Mouse (Mus musculus) heart, postnatal 0 days (tissue): Measurements from ENCODE around the gene Rps27rt. TPM values are rescaled to one million over a fixed set of nuclear protein-coding genes. Genes with fewer than 3 reads are reported as not detected.
A peak's percentile ranks its signal among the peaks of the same experiment; 100 is the strongest.
"Not testable (repeated sequence)": the region's sequence is repeated elsewhere in the genome, so short reads cannot be mapped to it uniquely, and the experiment has no call there.

Experiments used
- ATAC-seq: fragments of 200-750 bp; cut with Nextera tagmentation; 2 replicates; pipeline ENCODE4 v1.8.0; 2017; ENCODE audit warnings: low read depth, moderate number of reproducible peaks, moderate library complexity; ENCODE audit not compliant: insufficient read depth
- DNase-seq: peaks from one replicate; pipeline ENCODE4 v3.0.0-alpha.2; 2016; ENCODE audit warnings: low spot score
- H3K27ac ChIP-seq: fragments of 300-500 bp; sonication (generic); 2 replicates; pipeline ENCODE4 v1.5.1; 2014; ENCODE audit warnings: low read depth, mild to moderate bottlenecking
- H3K27me3 ChIP-seq: fragments of 300-500 bp; sonication (generic); 2 replicates; pipeline ENCODE4 v1.6.1; 2014; ENCODE audit warnings: low read length, mixed read lengths; ENCODE audit not compliant: control insufficient read depth, insufficient read depth
- H3K36me3 ChIP-seq: fragments of 300-500 bp; sonication (generic); replicated peaks from 2 replicates; pipeline ENCODE4 v1.6.1; 2014; ENCODE audit warnings: low read length, mixed read lengths; ENCODE audit not compliant: control insufficient read depth, insufficient read depth
- H3K4me1 ChIP-seq: fragments of 300-500 bp; sonication (generic); 2 replicates; pipeline ENCODE4 v1.6.1; 2014; ENCODE audit warnings: antibody characterized with exemption; ENCODE audit not compliant: control insufficient read depth, insufficient read depth
- H3K4me2 ChIP-seq: fragments of 300-500 bp; sonication (generic); 2 replicates; pipeline ENCODE4 v1.6.1; 2014; ENCODE audit warnings: low read depth, mild to moderate bottlenecking, low read length, moderate library complexity
- H3K4me3 ChIP-seq: fragments of 300-500 bp; sonication (generic); 2 replicates; pipeline ENCODE4 v1.5.1; 2014; ENCODE audit warnings: low read depth, low read length
- H3K9ac ChIP-seq: fragments of 300-500 bp; sonication (generic); replicated peaks from 2 replicates; pipeline ENCODE4 v1.6.1; 2014; ENCODE audit warnings: low read depth, low read length, mixed read lengths
- H3K9me3 ChIP-seq: fragments of 300-500 bp; sonication (generic); replicated peaks from 2 replicates; pipeline ENCODE4 v1.6.1; 2016; ENCODE audit warnings: low read length; ENCODE audit not compliant: control insufficient read depth
- CTCF ChIP-seq: IDR thresholded peaks from 2 replicates; pipeline ENCODE4 v1.5.1; 2016; ENCODE audit warnings: antibody characterized with exemption, control low read depth, low read depth
- EP300 ChIP-seq: IDR thresholded peaks from 2 replicates; pipeline ENCODE4 v1.6.1; 2016; ENCODE audit warnings: antibody characterized with exemption, low read depth
- WGBS: fragments of 180-500 bp; shearing (Covaris S2); extraction: QIAGEN DNeasy Blood & Tissue Kit; methylation state at CpG from one replicate; pipeline ENCODE4 v1.1.7; 2014; 5-methylcytosine and 5-hydroxymethylcytosine counted together
- polyA plus RNA-seq: library from polyadenylated mRNA; unstranded; fragments of >200 nt; fragmentation: Nextera tagmentation; extraction: Ambion mirVana; gene quantifications from 2 replicates; pipeline ENCODE4 v1.2.1, GENCODE M21; 2015
- total RNA-seq: library from RNA; depleted of rRNA; stranded (reverse); fragments of >200 nt; gene quantifications from 2 replicates; pipeline ENCODE4 v1.2.3, GENCODE M21; 2014; ENCODE audit warnings: low replicate concordance

Gene Rps27rt
- total and polyA plus RNA-seq, 2 experiments from 2014 or later, result 71.9 to 270 TPM

DNA sequence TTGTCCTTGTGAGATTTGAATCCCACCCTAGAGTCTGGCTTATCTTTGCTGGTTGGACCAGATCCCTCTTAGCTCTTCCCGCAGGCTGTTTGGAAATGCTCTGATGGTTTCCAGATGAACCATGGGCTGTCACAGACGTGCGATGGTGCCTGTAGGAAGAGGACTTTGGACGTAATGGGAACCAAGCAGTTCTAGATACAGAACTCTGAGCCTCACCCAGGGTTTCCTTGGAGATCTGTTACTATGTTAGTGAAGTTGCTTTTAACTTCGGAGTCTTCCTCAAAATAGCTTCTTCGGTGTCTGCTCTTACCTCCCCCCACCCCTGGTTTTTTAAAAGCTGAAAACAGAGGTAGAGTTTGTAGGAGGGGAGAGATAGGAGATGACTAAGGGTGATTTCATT is 2.6 kb downstream of the Rps27rt start:
- no peaks in the 10 kb centered on the region for H3K9me3 ChIP-seq
- no peaks in the 10 kb centered on the region for H3K36me3 ChIP-seq
- 45% methylated on average over 6 of the region's 6 CpGs for WGBS
- H3K4me2 ChIP-seq, result no peak overlapping the region
- no peak overlapping the region for H3K9ac ChIP-seq
- H3K4me3 ChIP-seq, result no peak overlapping the region
- TF ChIP-seq CTCF, result no peak
- no peak for TF ChIP-seq EP300
- peaks cover 10% of the 10 kb centered on the region for H3K27me3 ChIP-seq
- DNase-seq (no peak), ATAC-seq (no peak)
- H3K4me1 ChIP-seq, result 0 out of 2 replicates have a peak, but pooled peaks cover 5% of the 10 kb centered on the region
- H3K27ac ChIP-seq, result no peak overlapping the region

DNA sequence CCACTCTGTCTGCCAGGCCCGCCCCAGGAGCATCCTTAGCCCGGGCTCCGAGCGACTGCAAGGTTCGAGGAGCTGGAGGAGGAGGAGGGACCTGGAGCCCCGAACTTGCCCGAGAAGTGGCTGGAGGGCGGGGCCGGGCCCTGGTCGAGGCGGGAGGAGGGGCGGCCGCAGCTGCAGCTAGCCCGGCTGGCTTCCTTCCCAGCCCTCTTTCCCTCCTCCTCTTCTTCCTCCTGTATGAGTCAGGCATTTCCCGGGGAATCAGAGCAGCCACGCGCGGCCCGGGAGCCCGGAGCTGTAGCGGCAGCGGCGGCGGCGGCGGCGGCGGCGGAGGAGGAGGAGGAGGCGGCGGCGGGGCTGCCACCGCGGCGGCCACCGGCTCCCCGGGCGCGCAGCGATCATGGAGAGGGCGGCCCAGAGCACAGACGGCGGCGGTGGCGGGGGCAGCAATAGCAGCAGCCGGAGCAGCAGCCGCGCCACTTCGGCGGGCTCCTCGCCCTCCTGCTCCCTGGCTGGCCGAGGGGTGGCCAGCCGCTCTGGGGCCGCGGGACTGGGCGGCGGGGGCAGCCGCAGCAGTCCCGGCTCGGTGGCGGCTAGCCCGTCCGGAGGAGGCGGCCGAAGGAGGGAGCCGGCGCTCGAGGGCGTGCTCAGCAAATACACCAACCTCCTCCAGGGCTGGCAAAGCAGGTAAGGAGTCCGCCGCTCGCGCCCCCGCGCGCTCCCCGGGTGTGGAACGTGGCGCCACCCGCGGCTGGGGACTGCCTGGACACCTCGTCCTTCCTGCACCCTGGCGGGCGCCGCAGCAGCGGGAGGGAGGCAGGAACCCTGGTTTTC is 4.0 kb downstream of the Rps27rt start, which contains the start of gene Osbpl10:
Osbpl10 (plus strand) TSS at position 289 of the 831 bp plus-strand sequence.
- TF ChIP-seq CTCF, result no peak; the same call in 1 of the 2 replicates
- TF ChIP-seq EP300, result no peak
- Histone ChIP-seq H3K36me3 (no peaks in the 10 kb centered on the region), H3K9me3 (no peaks in the 10 kb centered on the region), H3K4me1 (0 out of 2 replicates have a peak, but pooled peaks cover 5% of the 10 kb centered on the region), H3K4me3 (peak within 1 kb of the TSS; percentile 74), H3K9ac (peak within 1 kb of the TSS; percentile 67), H3K27ac (peak within 1 kb of the TSS; percentile 70), H3K27me3 (peaks cover 10% of the 10 kb centered on the region), H3K4me2 (peak within 1 kb of the TSS; percentile 98)
- ATAC-seq (peak; percentile 82), DNase-seq (peak; percentile 68)
- WGBS, result under 1% methylated on average over 39 of the region's 86 CpGs

DNA sequence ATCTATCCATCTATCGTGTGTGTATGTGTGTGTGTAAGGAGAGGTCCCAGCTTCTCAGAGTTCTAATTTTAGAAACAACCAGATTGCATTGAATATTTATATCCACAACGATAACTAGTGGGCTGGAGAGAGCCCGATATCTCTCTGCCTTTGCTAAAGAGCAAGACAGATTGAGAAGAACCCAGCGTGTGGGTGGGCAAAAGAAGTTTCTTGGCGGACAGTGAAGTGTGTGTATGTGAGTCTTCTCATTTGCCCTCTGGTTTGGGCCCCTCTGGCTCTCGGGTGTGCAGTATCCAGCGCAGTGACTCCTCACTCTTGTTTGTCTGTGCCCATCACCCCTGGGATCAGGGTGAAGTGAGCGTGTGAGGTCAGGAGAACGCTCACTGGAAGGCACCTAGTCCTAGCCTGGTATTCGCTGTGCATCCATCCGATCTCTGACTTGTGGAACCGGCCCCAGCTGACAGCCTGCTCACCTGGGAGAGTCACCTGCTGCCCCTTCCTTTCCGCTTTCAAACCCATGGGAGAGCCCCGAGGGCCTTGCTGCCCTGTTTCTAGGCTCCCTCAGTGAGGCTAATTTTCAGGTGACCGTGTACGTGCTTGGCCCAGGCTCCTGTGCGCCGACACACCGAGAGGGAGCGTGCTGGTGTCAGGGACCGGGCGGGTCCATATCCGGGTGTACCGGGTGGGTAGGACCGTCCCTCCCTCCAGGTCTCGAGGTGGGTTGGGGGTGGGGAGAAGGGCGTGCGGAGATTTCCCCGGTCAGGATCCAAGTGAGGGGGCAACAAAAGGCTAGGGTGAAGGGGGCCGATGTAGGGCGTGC is 4.9 kb downstream of the Rps27rt start:
- Histone ChIP-seq H3K36me3 (no peaks in the 10 kb centered on the region), H3K9ac (peak overlapping the region; percentile 67), H3K4me1 (0 out of 2 replicates have a peak, but pooled peaks cover 5% of the 10 kb centered on the region), H3K9me3 (no peaks in the 10 kb centered on the region), H3K27me3 (peaks cover 10% of the 10 kb centered on the region), H3K4me3 (peak overlapping the region; percentile 74), H3K4me2 (peak overlapping the region; percentile 98), H3K27ac (peak overlapping the region; percentile 70; the same call in 1 of the 2 replicates)
- ATAC-seq, result peak; percentile 45; the same call in 1 of the 2 replicates
- TF ChIP-seq CTCF, result no peak
- TF ChIP-seq EP300, result no peak
- WGBS, result 6% methylated on average over 31 of the region's 31 CpGs
- no peak for DNase-seq

DNA sequence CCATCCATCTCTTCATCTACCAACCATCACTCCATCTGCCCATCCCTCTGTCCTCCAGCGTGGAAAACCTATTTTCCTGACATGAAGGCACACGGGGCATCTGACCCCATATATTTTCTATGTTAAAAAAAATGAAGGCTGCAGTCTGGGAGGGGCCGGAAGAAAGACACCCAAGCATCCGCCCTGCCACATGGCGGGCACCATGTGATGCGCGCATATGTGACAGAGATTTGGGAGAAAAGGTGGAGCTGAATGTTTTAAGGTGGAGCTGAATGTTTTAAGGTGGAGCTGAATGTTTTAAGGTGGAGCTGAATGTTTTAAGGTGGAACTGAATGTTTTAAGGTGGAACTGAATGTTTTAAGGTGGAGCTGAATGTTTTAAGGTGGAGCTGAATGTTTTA is 16.3 kb downstream of the Rps27rt start:
- H3K27ac ChIP-seq, H3K36me3 ChIP-seq, ATAC-seq, H3K4me1 ChIP-seq, H3K4me2 ChIP-seq, H3K9ac ChIP-seq, H3K4me3 ChIP-seq, H3K9me3 ChIP-seq, H3K27me3 ChIP-seq, DNase-seq: not testable (repeated sequence)
- 86% methylated on average over 7 of the region's 7 CpGs for WGBS

DNA sequence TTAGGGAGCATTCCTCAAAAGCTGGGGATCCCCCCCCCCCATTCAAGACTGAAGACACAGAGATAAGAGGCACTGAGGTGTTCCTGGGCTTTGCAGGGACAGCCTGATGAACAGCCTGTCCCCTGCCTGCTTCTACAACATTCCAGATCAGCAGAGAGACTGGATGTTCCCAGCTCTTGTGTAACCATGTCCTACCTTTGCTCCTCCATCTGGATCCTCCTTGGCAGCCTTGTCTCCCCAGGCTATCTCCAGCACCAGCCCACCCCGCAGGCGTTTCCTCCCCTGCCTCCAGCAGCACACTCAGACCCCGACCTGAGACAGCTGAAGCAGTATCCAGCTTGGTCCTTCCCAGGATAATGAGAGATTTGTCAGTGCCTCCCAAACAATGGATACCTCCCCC is 18.4 kb downstream of the Rps27rt start:
- WGBS, result 42% methylated on average over 3 of the region's 3 CpGs
- Histone ChIP-seq H3K27me3 (no peaks in the 10 kb centered on the region), H3K4me1 (no peaks in the 10 kb centered on the region), H3K4me3 (no peak overlapping the region), H3K36me3 (no peaks in the 10 kb centered on the region), H3K9me3 (no peaks in the 10 kb centered on the region), H3K27ac (no peak overlapping the region), H3K4me2 (no peak overlapping the region), H3K9ac (no peak overlapping the region)
- TF ChIP-seq CTCF (no peak), EP300 (no peak)
- ATAC-seq, result no peak
- no peak for DNase-seq
